Mouse (Mus musculus): Measurements from ENCODE around the gene Cryba4. TPM values are rescaled to one million over a fixed set of nuclear protein-coding genes. Genes with fewer than 3 reads are reported as not detected.

Cryba4 gene
- total and polyA plus RNA-seq, 3 experiments: 0.39 to 0.77 TPM; not detected in 1

- Histone ChIP-seq H3K4me3 (ENCODE audit: control insufficient read depth in 1 of 2, insufficient read depth in 1 of 2, low read depth in 2 of 2, low read length in 2 of 2) (no peak overlapping the region), H3K27me3 (ENCODE audit: control insufficient read depth in 1 of 2, insufficient read depth in 2 of 2, low read length in 2 of 2) (no peaks in the 10 kb centered on the region), H3K4me1 (ENCODE audit: control insufficient read depth in 1 of 2, insufficient read depth in 2 of 2, low read length in 2 of 2) (no peaks in the 10 kb centered on the region), H3K79me2 (ENCODE audit: control insufficient read depth, insufficient read depth, low read length, poor library complexity) (no peaks in the 10 kb centered on the region), H3K9me3 (replicated peaks; ENCODE audit: insufficient read depth, low read length) (no peaks in the 10 kb centered on the region), H3K27ac (ENCODE audit: control insufficient read depth, low read depth, low read length) (no peak overlapping the region), H3K36me3 (ENCODE audit: control insufficient read depth in 1 of 2, insufficient read depth in 2 of 2, low read length in 2 of 2) (no peaks in the 10 kb centered on the region), H3K9ac (ENCODE audit: control insufficient read depth, low read depth, low read length, poor library complexity, severe bottlenecking) (no peak overlapping the region)
- DNase-seq (ENCODE audit: low read depth, low spot score): no peak
- TF ChIP-seq CTCF (IDR thresholded peaks at IDR 0.05 in 2 of 3, conservative IDR thresholded peaks at IDR 0.05 in 1 of 3; ENCODE audit: control insufficient read depth in 1 of 3, insufficient read depth in 1 of 3, low read depth in 2 of 3, low read length in 3 of 3, poor library complexity in 1 of 3, severe bottlenecking in 1 of 3): no peak
- TF ChIP-seq POLR2AphosphoS5 (IDR thresholded peaks at IDR 0.05; ENCODE audit: borderline replicate concordance, low read depth, low read length): no peak
- no peak for TF ChIP-seq ETS1 (IDR thresholded peaks at IDR 0.05; ENCODE audit: low read depth, low read length)
- no peak for TF ChIP-seq TCF12 (IDR thresholded peaks at IDR 0.05; ENCODE audit: low read depth, low read length)
- no peak for TF ChIP-seq MYC (IDR thresholded peaks at IDR 0.05; ENCODE audit: low read depth, low read length)
- TF ChIP-seq UBTF (IDR thresholded peaks at IDR 0.05; ENCODE audit: borderline replicate concordance, insufficient read depth, low read depth, low read length): no peak
- TF ChIP-seq RAD21 (IDR thresholded peaks at IDR 0.05; ENCODE audit: low read depth, low read length): no peak
- TF ChIP-seq HCFC1 (IDR thresholded peaks at IDR 0.05; ENCODE audit: low read depth, low read length): no peak
- TF ChIP-seq GATA1 (IDR thresholded peaks at IDR 0.05; ENCODE audit: low read depth, low read length): no peak
- TF ChIP-seq ELF1 (IDR thresholded peaks at IDR 0.05; ENCODE audit: low read depth, low read length): no peak
- TF ChIP-seq KAT2A (conservative IDR thresholded peaks at IDR 0.05; ENCODE audit: low read depth, low read length): no peak
- no peak for TF ChIP-seq ZMIZ1 (IDR thresholded peaks at IDR 0.05; ENCODE audit: low read depth, low read length)
- TF ChIP-seq E2F4 (IDR thresholded peaks at IDR 0.05; ENCODE audit: borderline replicate concordance, low read depth, low read length): no peak
- TF ChIP-seq USF2 (IDR thresholded peaks at IDR 0.05; ENCODE audit: borderline replicate concordance in 1 of 2, insufficient read depth in 1 of 2, low read depth in 1 of 2, low read length in 2 of 2): no peak
- TF ChIP-seq BHLHE40 (IDR thresholded peaks at IDR 0.05; ENCODE audit: borderline replicate concordance, low read depth, low read length): no peak
- TF ChIP-seq GABPA (IDR thresholded peaks at IDR 0.05; ENCODE audit: low read depth, low read length): no peak
- no peak for TF ChIP-seq CHD1 (IDR thresholded peaks at IDR 0.05; ENCODE audit: low read depth, low read length)
- TF ChIP-seq SIN3A (IDR thresholded peaks at IDR 0.05; ENCODE audit: low read length): no peak
- no peak for TF ChIP-seq MAFK (IDR thresholded peaks at IDR 0.05; ENCODE audit: borderline replicate concordance, low read depth, low read length)
- no peak for TF ChIP-seq ZKSCAN1 (IDR thresholded peaks at IDR 0.05; ENCODE audit: low read depth, low read length)
Observed at GRCm38 (mm10) chr5:112215291-112215751, 37.0 kb downstream of the Cryba4 start.

DNA sequence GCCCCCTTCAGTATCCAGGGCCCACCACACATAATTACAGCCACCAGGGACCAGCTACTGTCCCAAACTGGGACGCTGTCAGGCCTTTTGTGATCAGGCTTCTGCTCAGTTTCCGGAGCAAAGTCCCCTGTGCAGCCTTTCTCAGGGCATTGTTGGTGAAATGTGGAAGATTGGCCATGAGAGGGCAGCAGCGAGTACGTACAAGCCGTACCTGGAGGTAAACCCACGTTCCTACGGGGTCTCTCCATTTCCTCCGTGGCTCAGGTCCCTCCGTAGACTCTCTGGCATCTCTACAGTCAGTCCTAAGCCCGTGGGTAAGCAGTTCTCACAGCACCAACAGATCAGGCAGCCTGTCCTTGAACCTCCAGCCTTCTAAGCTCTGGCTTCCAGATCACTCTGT, 37.9 kb downstream of the Cryba4 start:
- no peaks in the 10 kb centered on the region for H3K79me2 ChIP-seq (ENCODE audit: control insufficient read depth, insufficient read depth, low read length, poor library complexity)
- H3K4me1 ChIP-seq (ENCODE audit: control insufficient read depth in 1 of 2, insufficient read depth in 2 of 2, low read length in 2 of 2): no peaks in the 10 kb centered on the region
- no peak overlapping the region for H3K9ac ChIP-seq (ENCODE audit: control insufficient read depth, low read depth, low read length, poor library complexity, severe bottlenecking)

More for the DNA sequence above, 37.9 kb downstream of the Cryba4 start:
- Histone ChIP-seq H3K4me3 (ENCODE audit: control insufficient read depth in 1 of 2, insufficient read depth in 1 of 2, low read depth in 2 of 2, low read length in 2 of 2) (no peak overlapping the region), H3K9me3 (replicated peaks; ENCODE audit: insufficient read depth, low read length) (no peaks in the 10 kb centered on the region), H3K27me3 (ENCODE audit: control insufficient read depth in 1 of 2, insufficient read depth in 2 of 2, low read length in 2 of 2) (no peaks in the 10 kb centered on the region), H3K27ac (ENCODE audit: control insufficient read depth, low read depth, low read length) (no peak overlapping the region), H3K36me3 (ENCODE audit: control insufficient read depth in 1 of 2, insufficient read depth in 2 of 2, low read length in 2 of 2) (no peaks in the 10 kb centered on the region)
- peak; percentile 29 for DNase-seq (ENCODE audit: low read depth, low spot score)
- TF ChIP-seq CHD2 (IDR thresholded peaks at IDR 0.05; ENCODE audit: low read length) (no peak), ZKSCAN1 (IDR thresholded peaks at IDR 0.05; ENCODE audit: low read depth, low read length) (no peak), GATA1 (IDR thresholded peaks at IDR 0.05; ENCODE audit: low read depth, low read length) (no peak), BHLHE40 (IDR thresholded peaks at IDR 0.05; ENCODE audit: borderline replicate concordance, low read depth, low read length) (no peak), KAT2A (conservative IDR thresholded peaks at IDR 0.05; ENCODE audit: low read depth, low read length) (no peak), USF1 (IDR thresholded peaks at IDR 0.05; ENCODE audit: low read depth, low read length) (no peak), RAD21 (IDR thresholded peaks at IDR 0.05; ENCODE audit: low read depth, low read length) (peak; percentile 29), CHD1 (IDR thresholded peaks at IDR 0.05; ENCODE audit: low read depth, low read length) (no peak), E2F4 (IDR thresholded peaks at IDR 0.05; ENCODE audit: borderline replicate concordance, low read depth, low read length) (no peak), POLR2AphosphoS5 (IDR thresholded peaks at IDR 0.05; ENCODE audit: borderline replicate concordance, low read depth, low read length) (no peak), UBTF (IDR thresholded peaks at IDR 0.05; ENCODE audit: borderline replicate concordance, insufficient read depth, low read depth, low read length) (no peak), POLR2AphosphoS2 (IDR thresholded peaks at IDR 0.05; ENCODE audit: low read length) (no peak), JUND (IDR thresholded peaks at IDR 0.05; ENCODE audit: low read depth, low read length) (no peak), TCF12 (IDR thresholded peaks at IDR 0.05; ENCODE audit: low read depth, low read length) (no peak), SMC3 (IDR thresholded peaks at IDR 0.05; ENCODE audit: low read depth, low read length) (peak; percentile 60), MYC (IDR thresholded peaks at IDR 0.05; ENCODE audit: low read depth, low read length) (no peak), ETS1 (IDR thresholded peaks at IDR 0.05; ENCODE audit: low read depth, low read length) (no peak), CTCF (IDR thresholded peaks at IDR 0.05 in 2 of 3, conservative IDR thresholded peaks at IDR 0.05 in 1 of 3; ENCODE audit: control insufficient read depth in 1 of 3, insufficient read depth in 1 of 3, low read depth in 2 of 3, low read length in 3 of 3, poor library complexity in 1 of 3, severe bottlenecking in 1 of 3) (peak; percentile 52 to 69 (median 57)), ZNF384 (IDR thresholded peaks at IDR 0.05; ENCODE audit: low read depth, low read length) (no peak), HCFC1 (IDR thresholded peaks at IDR 0.05; ENCODE audit: low read depth, low read length) (no peak), ZC3H11A (IDR thresholded peaks at IDR 0.05; ENCODE audit: low read depth, low read length) (peak; percentile 32; the same call in 1 of the 2 replicates)
